Comparison of ENCODE assay signal across 10 mouse cellular contexts in the genomic region with DNA sequence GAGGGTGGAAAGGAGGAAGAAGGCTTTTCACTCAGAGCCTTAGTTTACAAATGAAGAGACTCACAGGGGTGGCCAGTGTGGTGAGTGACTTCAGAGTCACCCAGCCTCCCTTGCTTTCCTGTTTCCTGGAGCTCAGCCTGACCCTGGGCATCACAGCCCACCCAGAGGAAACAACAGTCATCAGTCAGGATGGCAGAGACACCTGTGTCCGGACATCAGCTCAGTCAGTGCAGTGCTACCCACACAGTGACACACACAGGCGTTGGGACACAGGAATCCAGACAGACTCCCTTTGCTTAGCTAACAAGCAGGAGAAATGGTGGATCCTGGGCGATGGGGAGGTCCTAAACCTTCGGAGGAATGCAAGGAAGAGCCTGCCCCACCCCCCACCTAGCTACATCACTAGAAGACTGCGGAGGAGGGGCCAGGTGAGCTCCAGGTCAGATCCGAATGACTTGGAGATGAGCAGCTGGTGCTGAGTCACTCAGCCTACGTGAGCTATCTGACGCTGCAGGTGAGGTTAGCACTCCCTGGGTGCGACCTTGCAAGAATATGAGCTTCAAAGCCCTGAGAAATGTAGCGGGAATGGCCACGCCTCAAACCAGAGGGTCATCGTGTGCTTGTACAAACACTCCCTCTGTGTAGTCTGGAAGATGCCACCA. TPM values are rescaled to one million over a fixed set of nuclear protein-coding genes. Genes with fewer than 3 reads are reported as not detected.
DNase-seq lines count a peak whose midpoint lies in the region; ATAC-seq lines count a peak whose summit lies in the region.
"Had no signal": no experiment of that assay in that cellular context is flagged by ENCODE, and none has a peak within 500 bp of the region (broad histone marks: within the 10 kb centered on the region; RNA-seq: fewer than 3 reads in every experiment).

No protein-coding gene starts in this region.

- peak; percentile 29 for DNase-seq in liver
- peak; percentile 46 for DNase-seq in large intestine, adult 2 months (ENCODE audit: low read depth, low spot score)
- DNase-seq in hindbrain, embryonic 14.5 days (ENCODE audit: low spot score): no peak
- DNase-seq in testis, postnatal 10 days (ENCODE audit: low spot score): no peak
- DNase-seq: cerebellum, postnatal 10 days had no signal

- ATAC-seq in liver, embryonic 12.5 days: no peak
- no peak for ATAC-seq in embryonic facial prominence, embryonic 13.5 days (ENCODE audit: insufficient number of reproducible peaks, insufficient read depth, low FRiP score, low TSS enrichment, low read depth)
- peak; percentile 44; the same call in 1 of the 2 replicates for ATAC-seq in stomach, embryonic 15.5 days (ENCODE audit: insufficient read depth, low FRiP score, low read depth)
- no peak for ATAC-seq in hindbrain, embryonic 14.5 days (ENCODE audit: low FRiP score)
- ATAC-seq in frontal cortex, adult (ENCODE audit: low TSS enrichment): no peak

- H3K9me3 ChIP-seq in liver, embryonic 12.5 days (replicated peaks): no peaks in the 10 kb centered on the region
- no peaks in the 10 kb centered on the region for H3K9me3 ChIP-seq in embryonic facial prominence, embryonic 13.5 days
- H3K9me3 ChIP-seq in stomach, embryonic 15.5 days: no peaks in the 10 kb centered on the region
- H3K9me3 ChIP-seq in hindbrain, embryonic 14.5 days (ENCODE audit: control insufficient read depth, low read length): no peaks in the 10 kb centered on the region
- H3K9me3 ChIP-seq: limb, embryonic 13.5 days had no signal

- peaks cover 25% of the 10 kb centered on the region for H3K4me1 ChIP-seq in liver, embryonic 12.5 days
- H3K4me1 ChIP-seq in embryonic facial prominence, embryonic 13.5 days: peaks cover 6% of the 10 kb centered on the region; the same call in 1 of the 2 replicates
- peaks cover 12% of the 10 kb centered on the region; the same call in 1 of the 2 replicates for H3K4me1 ChIP-seq in stomach, embryonic 15.5 days
- 0 out of 2 replicates have a peak, but pooled peaks cover 4% of the 10 kb centered on the region for H3K4me1 ChIP-seq in hindbrain, embryonic 14.5 days (replicated peaks; ENCODE audit: control insufficient read depth, insufficient read depth, low read length)

- H3K4me2 ChIP-seq in liver, embryonic 12.5 days: no peak overlapping the region
- H3K4me2 ChIP-seq in embryonic facial prominence, embryonic 13.5 days: no peak overlapping the region
- H3K4me2 ChIP-seq in stomach, embryonic 15.5 days: no peak overlapping the region
- no peak overlapping the region for H3K4me2 ChIP-seq in hindbrain, embryonic 14.5 days (replicated peaks)
- H3K4me2 ChIP-seq: limb, embryonic 13.5 days had no signal

- peaks cover 64% of the 10 kb centered on the region for H3K27me3 ChIP-seq in liver, embryonic 12.5 days (replicated peaks)
- H3K27me3 ChIP-seq in embryonic facial prominence, embryonic 13.5 days: peaks cover 15% of the 10 kb centered on the region
- no peaks in the 10 kb centered on the region for H3K27me3 ChIP-seq in stomach, embryonic 15.5 days (replicated peaks)
- H3K27me3 ChIP-seq in hindbrain, embryonic 14.5 days (ENCODE audit: control insufficient read depth, insufficient read depth, low read length): no peaks in the 10 kb centered on the region

- no peak overlapping the region for H3K9ac ChIP-seq in liver, embryonic 12.5 days
- H3K9ac ChIP-seq in embryonic facial prominence, embryonic 13.5 days: peak overlapping the region; percentile 44; the same call in 1 of the 2 replicates
- H3K9ac ChIP-seq in stomach, embryonic 15.5 days: no peak overlapping the region
- H3K9ac ChIP-seq in hindbrain, embryonic 14.5 days: no peak overlapping the region
- H3K9ac ChIP-seq: limb, embryonic 13.5 days had no signal

- no peak overlapping the region for H3K4me3 ChIP-seq in liver, embryonic 12.5 days
- no peak overlapping the region for H3K4me3 ChIP-seq in embryonic facial prominence, embryonic 13.5 days
- H3K4me3 ChIP-seq in stomach, embryonic 15.5 days (replicated peaks): no peak overlapping the region
- H3K4me3 ChIP-seq in hindbrain, embryonic 14.5 days (replicated peaks; ENCODE audit: low read length): no peak overlapping the region
- H3K4me3 ChIP-seq: limb, embryonic 13.5 days had no signal

- no peak overlapping the region for H3K27ac ChIP-seq in liver, embryonic 12.5 days
- H3K27ac ChIP-seq in embryonic facial prominence, embryonic 13.5 days: no peak overlapping the region
- no peak overlapping the region for H3K27ac ChIP-seq in stomach, embryonic 15.5 days
- H3K27ac ChIP-seq in hindbrain, embryonic 14.5 days: no peak overlapping the region
- H3K27ac ChIP-seq: limb, embryonic 13.5 days had no signal

- H3K36me3 ChIP-seq in liver, embryonic 12.5 days: no peaks in the 10 kb centered on the region
- H3K36me3 ChIP-seq in embryonic facial prominence, embryonic 13.5 days: no peaks in the 10 kb centered on the region
- H3K36me3 ChIP-seq in stomach, embryonic 15.5 days: no peaks in the 10 kb centered on the region
- no peaks in the 10 kb centered on the region for H3K36me3 ChIP-seq in hindbrain, embryonic 14.5 days (replicated peaks; ENCODE audit: control insufficient read depth, insufficient read depth)
- H3K36me3 ChIP-seq: limb, embryonic 13.5 days had no signal

- WGBS in liver, embryonic 12.5 days (ENCODE audit: insufficient replicate concordance): 16% methylated on average over 12 of the region's 12 CpGs
- WGBS in embryonic facial prominence, embryonic 13.5 days: 8% methylated on average over 12 of the region's 12 CpGs
- 14% methylated on average over 12 of the region's 12 CpGs for WGBS in large intestine, adult 2 months
- WGBS in stomach, embryonic 15.5 days: 12% methylated on average over 12 of the region's 12 CpGs
- 16% methylated on average over 12 of the region's 12 CpGs for WGBS in hindbrain, embryonic 14.5 days

RNA-seq across cellular contexts. Expression of a gene that starts 12.0 kb away (rescaled TPM):
- 44.6 and 45.7 TPM in 2 replicates for polyA plus RNA-seq in liver, embryonic 12.5 days (2016; fragmentation: Nextera tagmentation; extraction: Ambion mirVana)
- polyA plus RNA-seq in embryonic facial prominence, embryonic 13.5 days (2015; fragmentation: Nextera tagmentation; extraction: Ambion mirVana): 120 and 121 TPM in 2 replicates
- 113 TPM in 2 replicates for polyA plus RNA-seq in large intestine, adult 2 months (2012; rRNA removed)
- 106 and 113 TPM in 2 replicates for polyA plus RNA-seq in stomach, embryonic 15.5 days (2015; fragmentation: Nextera tagmentation; extraction: Ambion mirVana)
- 110 and 119 TPM in 2 replicates for polyA plus RNA-seq in hindbrain, embryonic 14.5 days (2014; fragmentation: Nextera tagmentation; extraction: Ambion mirVana)

RNA-seq across cellular contexts. Expression of a gene that starts 12.6 kb away (rescaled TPM):
- polyA plus RNA-seq in liver, embryonic 12.5 days (2016; fragmentation: Nextera tagmentation; extraction: Ambion mirVana): 28.6 and 28.7 TPM in 2 replicates
- 13.2 and 15.4 TPM in 2 replicates for polyA plus RNA-seq in embryonic facial prominence, embryonic 13.5 days (2015; fragmentation: Nextera tagmentation; extraction: Ambion mirVana)
- polyA plus RNA-seq in large intestine, adult 2 months (2012; rRNA removed): 23.4 and 33.5 TPM in 2 replicates
- 15.8 and 19.3 TPM in 2 replicates for polyA plus RNA-seq in stomach, embryonic 15.5 days (2015; fragmentation: Nextera tagmentation; extraction: Ambion mirVana)
- 31.5 and 31.6 TPM in 2 replicates for polyA plus RNA-seq in hindbrain, embryonic 14.5 days (2014; fragmentation: Nextera tagmentation; extraction: Ambion mirVana)

Comparison
In these comparisons a context has a peak if more than half of its experiments do, and no peak if none do; other contexts are left out.
1. DNase-seq: peak in liver (single experiment) and large intestine, adult 2 months (single experiment); none in hindbrain, embryonic 14.5 days (single experiment) and testis, postnatal 10 days (single experiment).